Mouse (Mus musculus): Measurements from ENCODE around the gene Arhgap23.

- TF ChIP-seq CTCF (IDR thresholded peaks at IDR 0.05; ENCODE audit: control insufficient read depth, insufficient read depth, insufficient replicate concordance, low read depth, low read length) (no peak), POLR2A (IDR thresholded peaks at IDR 0.05; ENCODE audit: control insufficient read depth, low read depth, low read length) (no peak)
Observed at GRCm38 (mm10) chr11:97418834-97419539, 3.7 kb downstream of the Arhgap23 start.
